Mouse (Mus musculus): ENCODE results near the gene Supt7l.

GRCm38 (mm10) chr5:31566026-31566425 is 38.4 kb upstream of the Supt7l start:
- TF ChIP-seq CTCF (IDR thresholded peaks at IDR 0.05), result no peak
- no peak for TF ChIP-seq EP300 (IDR thresholded peaks at IDR 0.05)

Data from lung, postnatal 0 days (tissue).